Mouse (Mus musculus): ENCODE measurements around the gene 1700037C18Rik. TPM values are rescaled to one million over a fixed set of nuclear protein-coding genes. Genes with fewer than 3 reads are reported as not detected.

The 1700037C18Rik gene
- total and polyA plus RNA-seq, 3 experiments, result 3.5 to 7.2 TPM; not detected in 1

DNA sequence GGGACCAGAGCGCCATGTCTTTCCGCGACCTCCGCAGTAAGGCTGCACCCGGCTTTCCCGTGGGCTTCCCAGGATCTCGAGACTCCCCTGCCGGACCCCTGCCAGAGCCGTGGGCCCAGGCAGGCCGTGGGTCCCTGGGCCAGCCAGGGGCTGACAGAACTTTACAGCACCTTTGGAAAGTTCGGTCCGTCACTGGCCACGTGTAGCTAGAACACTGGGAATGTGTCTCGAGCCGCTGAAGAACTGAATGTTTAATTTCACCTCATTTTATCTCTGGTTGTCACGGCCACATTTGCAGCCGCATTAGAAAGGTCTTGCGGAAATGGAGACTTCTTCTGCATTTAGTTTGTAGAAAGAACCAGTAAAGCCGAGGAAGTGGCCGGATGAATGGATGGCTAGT is 629 bp upstream of the 1700037C18Rik start:
- Histone ChIP-seq H3K9ac (ENCODE audit: control insufficient read depth, low read depth, low read length, poor library complexity, severe bottlenecking) (peak overlapping the region; percentile 87), H3K36me3 (ENCODE audit: control insufficient read depth in 1 of 2, insufficient read depth in 2 of 2, low read length in 2 of 2) (peaks cover 5 to 10% of the 10 kb centered on the region in 2 experiments), H3K27ac (ENCODE audit: control insufficient read depth, low read depth, low read length) (peak overlapping the region; percentile 97), H3K27me3 (ENCODE audit: control insufficient read depth in 1 of 2, insufficient read depth in 2 of 2, low read length in 2 of 2) (no peaks in the 10 kb centered on the region), H3K79me2 (ENCODE audit: control insufficient read depth, insufficient read depth, low read length, poor library complexity) (peaks cover 13% of the 10 kb centered on the region), H3K9me3 (replicated peaks; ENCODE audit: insufficient read depth, low read length) (no peaks in the 10 kb centered on the region), H3K4me1 (ENCODE audit: control insufficient read depth in 1 of 2, insufficient read depth in 2 of 2, low read length in 2 of 2) (peaks cover 0 to 3% of the 10 kb centered on the region in 2 experiments; a peak in 1 of 4 replicates), H3K4me3 (ENCODE audit: control insufficient read depth in 1 of 2, insufficient read depth in 1 of 2, low read depth in 2 of 2, low read length in 2 of 2) (peak overlapping the region; percentile 75 to 94)
- TF ChIP-seq MXI1 (IDR thresholded peaks at IDR 0.05; ENCODE audit: low read depth, low read length), result peak; percentile 83
- peak; percentile 4; the same call in 1 of the 2 replicates for TF ChIP-seq ZMIZ1 (IDR thresholded peaks at IDR 0.05; ENCODE audit: low read depth, low read length)
- TF ChIP-seq MAX (IDR thresholded peaks at IDR 0.05; ENCODE audit: low read length), result no peak
- TF ChIP-seq MAFK (IDR thresholded peaks at IDR 0.05; ENCODE audit: borderline replicate concordance, low read depth, low read length), result no peak
- DNase-seq (ENCODE audit: low read depth, low spot score), result no peak

DNA sequence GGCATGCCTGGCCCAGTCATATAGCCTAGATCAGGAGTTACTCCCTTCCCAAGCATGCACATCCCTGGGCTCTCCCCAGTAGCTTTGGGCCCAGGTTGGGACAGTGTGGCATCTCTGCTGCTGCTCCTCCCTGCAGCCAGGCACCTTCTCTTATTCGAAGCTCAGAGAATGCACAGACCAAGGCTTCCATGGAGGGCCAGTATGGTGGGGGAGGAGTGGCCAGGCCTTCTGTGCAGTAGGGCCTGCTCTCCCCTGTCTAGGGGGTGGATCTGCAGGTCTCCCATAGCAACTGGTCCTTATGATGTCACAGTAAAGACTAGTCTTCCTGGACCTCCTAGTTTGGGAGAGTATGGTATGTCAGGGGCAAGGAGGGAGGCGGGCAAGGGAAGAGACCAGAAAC is 1.0 kb downstream of the 1700037C18Rik start:
- no peak for TF ChIP-seq JUND (IDR thresholded peaks at IDR 0.05; ENCODE audit: low read depth, low read length)
- TF ChIP-seq POLR2A (IDR thresholded peaks at IDR 0.05; ENCODE audit: control insufficient read depth in 1 of 2, insufficient read depth in 1 of 2, low read depth in 1 of 2, low read length in 2 of 2, poor library complexity in 1 of 2), result no peak; a peak in 1 of 4 replicates
- no peak for TF ChIP-seq MAZ (IDR thresholded peaks at IDR 0.05; ENCODE audit: low read depth, low read length)
- TF ChIP-seq MYB (IDR thresholded peaks at IDR 0.05; ENCODE audit: low read depth, low read length), result no peak
- no peak for TF ChIP-seq ZNF384 (IDR thresholded peaks at IDR 0.05; ENCODE audit: low read depth, low read length)
- no peak for TF ChIP-seq ETS1 (IDR thresholded peaks at IDR 0.05; ENCODE audit: low read depth, low read length)
- TF ChIP-seq ELF1 (IDR thresholded peaks at IDR 0.05; ENCODE audit: low read depth, low read length), result no peak
- TF ChIP-seq SIN3A (IDR thresholded peaks at IDR 0.05; ENCODE audit: low read length), result no peak
- no peak for TF ChIP-seq ZKSCAN1 (IDR thresholded peaks at IDR 0.05; ENCODE audit: low read depth, low read length)
- TF ChIP-seq TBP (IDR thresholded peaks at IDR 0.05; ENCODE audit: low read depth, low read length), result no peak
- no peak for TF ChIP-seq HCFC1 (IDR thresholded peaks at IDR 0.05; ENCODE audit: low read depth, low read length)
- Histone ChIP-seq H3K79me2 (ENCODE audit: control insufficient read depth, insufficient read depth, low read length, poor library complexity) (peaks cover 13% of the 10 kb centered on the region), H3K27ac (ENCODE audit: control insufficient read depth, low read depth, low read length) (no peak overlapping the region), H3K9ac (ENCODE audit: control insufficient read depth, low read depth, low read length, poor library complexity, severe bottlenecking) (no peak overlapping the region), H3K27me3 (ENCODE audit: control insufficient read depth in 1 of 2, insufficient read depth in 2 of 2, low read length in 2 of 2) (no peaks in the 10 kb centered on the region), H3K9me3 (replicated peaks; ENCODE audit: insufficient read depth, low read length) (no peaks in the 10 kb centered on the region), H3K4me3 (ENCODE audit: control insufficient read depth in 1 of 2, insufficient read depth in 1 of 2, low read depth in 2 of 2, low read length in 2 of 2) (no peak overlapping the region), H3K36me3 (ENCODE audit: control insufficient read depth in 1 of 2, insufficient read depth in 2 of 2, low read length in 2 of 2) (peaks cover 5 to 8% of the 10 kb centered on the region in 2 experiments), H3K4me1 (ENCODE audit: control insufficient read depth in 1 of 2, insufficient read depth in 2 of 2, low read length in 2 of 2) (peaks cover 0 to 3% of the 10 kb centered on the region in 2 experiments; a peak in 1 of 4 replicates)
- no peak for DNase-seq (ENCODE audit: low read depth, low spot score)

DNA sequence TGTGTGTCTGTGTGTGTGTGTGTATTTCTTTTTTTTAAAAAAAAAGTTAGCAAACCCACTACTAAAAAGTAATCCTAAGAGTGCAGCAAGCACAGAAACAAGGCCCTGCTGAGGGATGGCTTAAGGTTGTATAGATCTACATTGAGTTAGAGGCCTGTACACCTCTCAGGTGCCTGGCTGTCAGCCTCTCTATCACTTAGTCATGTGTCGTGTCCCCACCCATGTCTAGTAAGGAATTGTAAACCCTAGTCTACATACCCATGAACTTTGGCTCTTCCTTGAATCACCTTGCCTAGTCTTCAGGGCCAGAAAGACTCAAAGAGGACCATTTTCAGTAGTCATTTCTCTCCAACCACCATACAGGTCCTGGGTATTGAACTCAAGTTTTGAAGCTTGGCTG is 11.9 kb downstream of the 1700037C18Rik start:
- TF ChIP-seq ZKSCAN1 (IDR thresholded peaks at IDR 0.05; ENCODE audit: low read depth, low read length) (no peak), POLR2A (IDR thresholded peaks at IDR 0.05; ENCODE audit: control insufficient read depth in 1 of 2, insufficient read depth in 1 of 2, low read depth in 1 of 2, low read length in 2 of 2, poor library complexity in 1 of 2) (no peak), RAD21 (IDR thresholded peaks at IDR 0.05; ENCODE audit: low read depth, low read length) (no peak), MYB (IDR thresholded peaks at IDR 0.05; ENCODE audit: low read depth, low read length) (no peak), NRF1 (IDR thresholded peaks at IDR 0.05; ENCODE audit: insufficient read depth, low read depth, low read length, poor library complexity, severe bottlenecking) (no peak), NELFE (IDR thresholded peaks at IDR 0.05; ENCODE audit: low read depth, low read length) (no peak), GABPA (IDR thresholded peaks at IDR 0.05; ENCODE audit: low read depth, low read length) (no peak), KAT2A (conservative IDR thresholded peaks at IDR 0.05; ENCODE audit: low read depth, low read length) (no peak), POLR2AphosphoS2 (IDR thresholded peaks at IDR 0.05; ENCODE audit: low read length) (no peak), HCFC1 (IDR thresholded peaks at IDR 0.05; ENCODE audit: low read depth, low read length) (no peak)
- H3K4me3 ChIP-seq (ENCODE audit: control insufficient read depth in 1 of 2, insufficient read depth in 1 of 2, low read depth in 2 of 2, low read length in 2 of 2), result no peak overlapping the region
- H3K4me1 ChIP-seq (ENCODE audit: control insufficient read depth in 1 of 2, insufficient read depth in 2 of 2, low read length in 2 of 2), result peaks cover 0 to 14% of the 10 kb centered on the region in 2 experiments; a peak in 3 of 4 replicates
- no peaks in the 10 kb centered on the region for H3K9me3 ChIP-seq (replicated peaks; ENCODE audit: insufficient read depth, low read length)
- H3K36me3 ChIP-seq (ENCODE audit: control insufficient read depth in 1 of 2, insufficient read depth in 2 of 2, low read length in 2 of 2), result peaks cover 7 to 13% of the 10 kb centered on the region in 2 experiments
- no peak for DNase-seq (ENCODE audit: low read depth, low spot score)
- H3K79me2 ChIP-seq (ENCODE audit: control insufficient read depth, insufficient read depth, low read length, poor library complexity), result 0 out of 2 replicates have a peak, but pooled peaks cover 2% of the 10 kb centered on the region
- H3K27me3 ChIP-seq (ENCODE audit: control insufficient read depth in 1 of 2, insufficient read depth in 2 of 2, low read length in 2 of 2), result no peaks in the 10 kb centered on the region
- no peak overlapping the region for H3K9ac ChIP-seq (ENCODE audit: control insufficient read depth, low read depth, low read length, poor library complexity, severe bottlenecking)
- no peak overlapping the region for H3K27ac ChIP-seq (ENCODE audit: control insufficient read depth, low read depth, low read length)

Data from MEL (cell line).